Mouse (Mus musculus): Measurements from ENCODE around the gene Rilp.
A peak's percentile ranks its signal among the peaks of the same experiment; 100 is the strongest.

The Rilp gene

GRCm38 (mm10) chr11:75494296-75495049 lies 15.4 kb upstream of the Rilp start:
- DNase-seq (ENCODE audit: low read depth) = no peak

- no peak for DNase-seq (ENCODE audit: low read depth)
Observed at GRCm38 (mm10) chr11:75498126-75498525, 11.8 kb upstream of the Rilp start.

- DNase-seq (ENCODE audit: low read depth) = no peak
Observed at GRCm38 (mm10) chr11:75508162-75508561, 1.7 kb upstream of the Rilp start.

GRCm38 (mm10) chr11:75508904-75509303 lies 990 bp upstream of the Rilp start:
- DNase-seq (ENCODE audit: low read depth) = peak; percentile 10

GRCm38 (mm10) chr11:75510627-75510993 lies 716 bp downstream of the Rilp start:
- peak; percentile 36 for DNase-seq (ENCODE audit: low read depth)

GRCm38 (mm10) chr11:75511213-75511612 lies 1.3 kb downstream of the Rilp start:
- DNase-seq (ENCODE audit: low read depth) = no peak

- DNase-seq (ENCODE audit: low read depth) = no peak
Observed at GRCm38 (mm10) chr11:75512301-75513018, 2.6 kb downstream of the Rilp start.

GRCm38 (mm10) chr11:75513336-75513735 lies 3.4 kb downstream of the Rilp start, which contains the start of gene Scarf1:
Gene Scarf1, plus strand, starts transcription at chr11:75513540.
- DNase-seq (ENCODE audit: low read depth) = no peak

GRCm38 (mm10) chr11:75515186-75515585 lies 5.3 kb downstream of the Rilp start:
- no peak for DNase-seq (ENCODE audit: low read depth)

GRCm38 (mm10) chr11:75519834-75520633 lies 10.1 kb downstream of the Rilp start:
- DNase-seq (ENCODE audit: low read depth) = peak; percentile 25

- no peak for DNase-seq (ENCODE audit: low read depth)
Observed at GRCm38 (mm10) chr11:75521609-75522008, 11.7 kb downstream of the Rilp start.

- no peak for DNase-seq (ENCODE audit: low read depth)
Observed at GRCm38 (mm10) chr11:75522793-75523192, 12.9 kb downstream of the Rilp start.

GRCm38 (mm10) chr11:75525531-75526125 lies 15.7 kb downstream of the Rilp start:
- DNase-seq (ENCODE audit: low read depth) = no peak

- no peak for DNase-seq (ENCODE audit: low read depth)
Observed at GRCm38 (mm10) chr11:75526943-75527342, 17.0 kb downstream of the Rilp start.

- DNase-seq (ENCODE audit: low read depth) = no peak
Observed at GRCm38 (mm10) chr11:75529771-75530170, 19.9 kb downstream of the Rilp start.

- peak; percentile 93 for DNase-seq (ENCODE audit: low read depth)
Observed at GRCm38 (mm10) chr11:75530325-75530724, 20.4 kb downstream of the Rilp start.

- no peak for DNase-seq (ENCODE audit: low read depth)
Observed at GRCm38 (mm10) chr11:75530845-75531373, 21.0 kb downstream of the Rilp start.

- DNase-seq (ENCODE audit: low read depth) = peak; percentile 94
Observed at GRCm38 (mm10) chr11:75531469-75532242, 21.8 kb downstream of the Rilp start, which contains the start of gene Slc43a2. Gene Slc43a2, plus strand, starts transcription at chr11:75531694.

- DNase-seq (ENCODE audit: low read depth) = no peak
Observed at GRCm38 (mm10) chr11:75532340-75533277, 22.7 kb downstream of the Rilp start.

Data from NIH3T3 (cell line).